ENCODE assay signal across 46 mouse cellular contexts in genomic region chr6:140040952-140041351, GRCm38 (mm10). TPM values are rescaled to one million over a fixed set of nuclear protein-coding genes. Genes with fewer than 3 reads are reported as not detected.
"Had no signal": no experiment of that assay in that cellular context is flagged by ENCODE, and none has a peak within 500 bp of the region (broad histone marks: within the 10 kb centered on the region; RNA-seq: fewer than 3 reads in every experiment).

TSS of gene Capza3 (plus strand) at chr6:140041252.

- H3K9ac ChIP-seq: limb, embryonic 12.5 days; limb, embryonic 13.5 days; limb, embryonic 15.5 days; liver, embryonic 12.5 days; liver, embryonic 13.5 days; liver, embryonic 14.5 days; liver, embryonic 15.5 days; liver, postnatal 0 days; lung, embryonic 14.5 days; lung, embryonic 15.5 days; midbrain, embryonic 12.5 days; midbrain, embryonic 13.5 days; midbrain, embryonic 15.5 days had no signal

- H3K9me3 ChIP-seq: limb, embryonic 10.5 days; limb, embryonic 12.5 days; limb, embryonic 13.5 days; limb, embryonic 15.5 days; liver, embryonic 13.5 days; liver, embryonic 15.5 days; lung, embryonic 15.5 days; midbrain, embryonic 10.5 days; midbrain, embryonic 12.5 days; midbrain, embryonic 13.5 days; midbrain, embryonic 15.5 days had no signal

- H3K36me3 ChIP-seq: limb, embryonic 10.5 days; limb, embryonic 12.5 days; limb, embryonic 13.5 days; limb, embryonic 15.5 days; liver, embryonic 12.5 days; liver, embryonic 13.5 days; liver, embryonic 15.5 days; lung, embryonic 15.5 days; midbrain, embryonic 10.5 days; midbrain, embryonic 12.5 days; midbrain, embryonic 13.5 days; midbrain, embryonic 15.5 days had no signal

- H3K4me3 ChIP-seq: limb, embryonic 10.5 days; limb, embryonic 12.5 days; limb, embryonic 13.5 days; limb, embryonic 15.5 days; liver, embryonic 12.5 days; liver, embryonic 13.5 days; liver, embryonic 15.5 days; lung, embryonic 15.5 days; megakaryocyte, embryonic 14.5 days; midbrain, embryonic 10.5 days; midbrain, embryonic 12.5 days; midbrain, embryonic 13.5 days; midbrain, embryonic 15.5 days; myocyte had no signal

- H3K4me1 ChIP-seq: limb, embryonic 10.5 days; limb, embryonic 12.5 days; limb, embryonic 13.5 days; limb, embryonic 15.5 days; liver, embryonic 12.5 days; liver, embryonic 13.5 days; liver, embryonic 15.5 days; megakaryocyte, embryonic 14.5 days; midbrain, embryonic 10.5 days; midbrain, embryonic 12.5 days; midbrain, embryonic 13.5 days; midbrain, embryonic 15.5 days had no signal

- ATAC-seq: liver, embryonic 12.5 days; liver, postnatal 0 days; lung, postnatal 0 days; midbrain, embryonic 13.5 days; midbrain, embryonic 15.5 days; midbrain, embryonic 16.5 days had no signal

- H3K27me3 ChIP-seq: limb, embryonic 12.5 days; limb, embryonic 13.5 days; limb, embryonic 15.5 days; liver, embryonic 12.5 days; liver, embryonic 13.5 days; liver, embryonic 15.5 days; lung, embryonic 15.5 days; megakaryocyte, embryonic 14.5 days; midbrain, embryonic 12.5 days; midbrain, embryonic 13.5 days; midbrain, embryonic 15.5 days had no signal

- DNase-seq: left cerebral cortex, postnatal 4 days; liver; liver, embryonic 13.5 days; liver, postnatal 0 days; lung, adult 18-20 months; lung, adult 2 months; lung, embryonic 14.5 days; lung, postnatal 10 days; lung, postnatal 14 days; lung, postnatal 36 days; lung, postnatal 4 days; midbrain, embryonic 14.5 days had no signal

- H3K4me2 ChIP-seq: limb, embryonic 12.5 days; limb, embryonic 13.5 days; limb, embryonic 15.5 days; liver, embryonic 11.5 days; liver, embryonic 12.5 days; liver, embryonic 13.5 days; liver, embryonic 15.5 days; lung, embryonic 14.5 days; lung, embryonic 15.5 days; midbrain, embryonic 11.5 days; midbrain, embryonic 12.5 days; midbrain, embryonic 13.5 days; midbrain, embryonic 15.5 days had no signal

- H3K27ac ChIP-seq: limb, embryonic 10.5 days; limb, embryonic 12.5 days; limb, embryonic 13.5 days; limb, embryonic 15.5 days; liver, embryonic 12.5 days; liver, embryonic 13.5 days; liver, embryonic 14.5 days; liver, embryonic 15.5 days; lung, embryonic 15.5 days; macrophage; midbrain, embryonic 10.5 days; midbrain, embryonic 12.5 days; midbrain, embryonic 13.5 days; midbrain, embryonic 15.5 days had no signal

RNA-seq across cellular contexts. Expression of gene Capza3, which starts in this region (rescaled TPM):
- total RNA-seq: left cerebral cortex, adult 8-10 months; left cerebral cortex, postnatal 10 days; left cerebral cortex, postnatal 14 days; left cerebral cortex, postnatal 25 days; left cerebral cortex, postnatal 36 days; left cerebral cortex, postnatal 4 days; liver, adult 2 months; megakaryocyte progenitor cell, adult 5-6 weeks; megakaryocyte, adult 5-6 weeks; megakaryocyte-erythroid progenitor cell, adult 5-6 weeks; midbrain, postnatal 0 days; monocyte, adult 5-6 weeks had no signal
- polyA plus RNA-seq: limb, embryonic 10.5 days; limb, embryonic 11.5 days; limb, embryonic 12.5 days; limb, embryonic 13.5 days; limb, embryonic 14.5 days; limb, embryonic 15.5 days; liver, adult 2 months; liver, embryonic 11.5 days; liver, embryonic 12.5 days; liver, embryonic 13.5 days; liver, embryonic 14.5 days; liver, embryonic 15.5 days; liver, embryonic 16.5 days; liver, postnatal 0 days; lung, adult 2 months; lung, embryonic 14.5 days; lung, embryonic 15.5 days; lung, embryonic 16.5 days; lung, postnatal 0 days; macrophage; midbrain, embryonic 10.5 days; midbrain, embryonic 11.5 days; midbrain, embryonic 12.5 days; midbrain, embryonic 13.5 days; midbrain, embryonic 14.5 days; midbrain, embryonic 15.5 days; midbrain, embryonic 16.5 days; midbrain, postnatal 0 days; myocyte had no signal
